Mouse (Mus musculus): ENCODE measurements around the gene Dclk3. TPM values are rescaled to one million over a fixed set of nuclear protein-coding genes. Genes with fewer than 3 reads are reported as not detected.

The Dclk3 gene
- polyA plus RNA-seq, 1 experiment from 2014 or later: 0.12 TPM

GRCm38 (mm10) chr9:111522226-111522625 is 83.3 kb downstream of the Dclk3 start:
- H3K4me2 ChIP-seq (ENCODE audit: low read depth, low read length): no peak overlapping the region
- 49% methylated on average over 7 of the region's 7 CpGs for WGBS (ENCODE audit: insufficient replicate concordance)
- no peak for ATAC-seq (ENCODE audit: low read depth)
- H3K27me3 ChIP-seq (ENCODE audit: control insufficient read depth, insufficient read depth, low read depth, low read length): no peaks in the 10 kb centered on the region
- H3K36me3 ChIP-seq (ENCODE audit: control insufficient read depth, insufficient read depth): no peaks in the 10 kb centered on the region
- H3K9me3 ChIP-seq (replicated peaks; ENCODE audit: control insufficient read depth, low read length): no peaks in the 10 kb centered on the region
- no peak overlapping the region for H3K4me3 ChIP-seq (ENCODE audit: low read depth, low read length)
- no peaks in the 10 kb centered on the region for H3K4me1 ChIP-seq (ENCODE audit: control insufficient read depth, low read depth, low read length)
- H3K27ac ChIP-seq (ENCODE audit: low read length): no peak overlapping the region
- H3K9ac ChIP-seq (ENCODE audit: low read depth, low read length): no peak overlapping the region

GRCm38 (mm10) chr9:111523111-111523510 is 84.2 kb downstream of the Dclk3 start:
- H3K27ac ChIP-seq (ENCODE audit: low read length): no peak overlapping the region

GRCm38 (mm10) chr9:111523871-111524270 is 85.0 kb downstream of the Dclk3 start:
- ATAC-seq (ENCODE audit: low read depth): no peak
- Histone ChIP-seq H3K4me3 (ENCODE audit: low read depth, low read length) (no peak overlapping the region), H3K9me3 (replicated peaks; ENCODE audit: control insufficient read depth, low read length) (no peaks in the 10 kb centered on the region), H3K4me1 (ENCODE audit: control insufficient read depth, low read depth, low read length) (no peaks in the 10 kb centered on the region), H3K36me3 (ENCODE audit: control insufficient read depth, insufficient read depth) (no peaks in the 10 kb centered on the region), H3K27ac (ENCODE audit: low read length) (no peak overlapping the region), H3K9ac (ENCODE audit: low read depth, low read length) (no peak overlapping the region), H3K4me2 (ENCODE audit: low read depth, low read length) (no peak overlapping the region), H3K27me3 (ENCODE audit: control insufficient read depth, insufficient read depth, low read depth, low read length) (no peaks in the 10 kb centered on the region)
- WGBS (ENCODE audit: insufficient replicate concordance): 77% methylated on average over 3 of the region's 3 CpGs

More at GRCm38 (mm10) chr9:111523111-111523510, 84.2 kb downstream of the Dclk3 start:
- Histone ChIP-seq H3K27me3 (ENCODE audit: control insufficient read depth, insufficient read depth, low read depth, low read length) (no peaks in the 10 kb centered on the region), H3K4me2 (ENCODE audit: low read depth, low read length) (no peak overlapping the region), H3K4me1 (ENCODE audit: control insufficient read depth, low read depth, low read length) (no peaks in the 10 kb centered on the region), H3K9me3 (replicated peaks; ENCODE audit: control insufficient read depth, low read length) (no peaks in the 10 kb centered on the region), H3K4me3 (ENCODE audit: low read depth, low read length) (no peak overlapping the region), H3K36me3 (ENCODE audit: control insufficient read depth, insufficient read depth) (no peaks in the 10 kb centered on the region), H3K9ac (ENCODE audit: low read depth, low read length) (no peak overlapping the region)
- no peak for ATAC-seq (ENCODE audit: low read depth)
- WGBS (ENCODE audit: insufficient replicate concordance): 73% methylated on average over 11 of the region's 11 CpGs

- Histone ChIP-seq H3K4me2 (ENCODE audit: low read depth, low read length) (no peak overlapping the region), H3K9me3 (replicated peaks; ENCODE audit: control insufficient read depth, low read length) (no peaks in the 10 kb centered on the region), H3K27me3 (ENCODE audit: control insufficient read depth, insufficient read depth, low read depth, low read length) (no peaks in the 10 kb centered on the region; the same call in 1 of the 2 replicates), H3K4me3 (ENCODE audit: low read depth, low read length) (no peak overlapping the region), H3K9ac (ENCODE audit: low read depth, low read length) (no peak overlapping the region), H3K27ac (ENCODE audit: low read length) (no peak overlapping the region), H3K36me3 (ENCODE audit: control insufficient read depth, insufficient read depth) (no peaks in the 10 kb centered on the region), H3K4me1 (ENCODE audit: control insufficient read depth, low read depth, low read length) (no peaks in the 10 kb centered on the region)
- ATAC-seq (ENCODE audit: low read depth): peak; percentile 74
- WGBS (ENCODE audit: insufficient replicate concordance): 21% methylated on average over 7 of the region's 7 CpGs
Measured at GRCm38 (mm10) chr9:111534744-111535423, 96.0 kb downstream of the Dclk3 start.

GRCm38 (mm10) chr9:111535445-111536064 is 96.7 kb downstream of the Dclk3 start:
- no peak overlapping the region for H3K4me2 ChIP-seq (ENCODE audit: low read depth, low read length)
- ATAC-seq (ENCODE audit: low read depth): no peak
- H3K4me1 ChIP-seq (ENCODE audit: control insufficient read depth, low read depth, low read length): no peaks in the 10 kb centered on the region
- no peaks in the 10 kb centered on the region for H3K36me3 ChIP-seq (ENCODE audit: control insufficient read depth, insufficient read depth)
- H3K4me3 ChIP-seq (ENCODE audit: low read depth, low read length): no peak overlapping the region
- no peaks in the 10 kb centered on the region for H3K27me3 ChIP-seq (ENCODE audit: control insufficient read depth, insufficient read depth, low read depth, low read length)
- no peak overlapping the region for H3K9ac ChIP-seq (ENCODE audit: low read depth, low read length)
- WGBS (ENCODE audit: insufficient replicate concordance): 55% methylated on average over 8 of the region's 8 CpGs
- H3K9me3 ChIP-seq (replicated peaks; ENCODE audit: control insufficient read depth, low read length): no peaks in the 10 kb centered on the region
- no peak overlapping the region for H3K27ac ChIP-seq (ENCODE audit: low read length)

Other genes starting within 250 kb of the Dclk3 start
- 19.1 and 21.2 TPM in 2 replicates for gene Mlh1, start 167.3 kb upstream of the Dclk3 start, polyA plus RNA-seq (2015; fragmentation: Nextera tagmentation; extraction: Ambion mirVana)
- 8.2 and 9.0 TPM in 2 replicates for gene Epm2aip1, start 167.2 kb upstream of the Dclk3 start, polyA plus RNA-seq (2015; fragmentation: Nextera tagmentation; extraction: Ambion mirVana)
- 0.02 TPM in 1 of 2 replicates, not detected in the other for gene Trank1, start 127.3 kb upstream of the Dclk3 start, polyA plus RNA-seq (2015; fragmentation: Nextera tagmentation; extraction: Ambion mirVana)